Mouse (Mus musculus): ENCODE data around the gene Gm20518. TPM values are rescaled to one million over a fixed set of nuclear protein-coding genes. Genes with fewer than 3 reads are reported as not detected.

The Gm20518 gene
- total and polyA plus RNA-seq, 2 experiments from 2014 or later: 0.07 to 0.76 TPM

GRCm38 (mm10) chr16:17896091-17896490 lies 4.6 kb upstream of the Gm20518 start:
- Histone ChIP-seq H3K4me2 (ENCODE audit: low read depth) (no peak overlapping the region), H3K4me1 (ENCODE audit: insufficient read depth) (peaks cover 4% of the 10 kb centered on the region; the same call in 1 of the 2 replicates), H3K27ac (ENCODE audit: low read depth, low read length) (no peak overlapping the region), H3K9ac (no peak overlapping the region), H3K4me3 (ENCODE audit: low read depth, low read length) (no peak overlapping the region), H3K9me3 (ENCODE audit: low read length) (no peaks in the 10 kb centered on the region), H3K36me3 (ENCODE audit: insufficient read depth) (peaks cover 30% of the 10 kb centered on the region), H3K27me3 (ENCODE audit: insufficient read depth, low read length) (no peaks in the 10 kb centered on the region)
- no peak for TF ChIP-seq CTCF (IDR thresholded peaks at IDR 0.05; ENCODE audit: low read depth)
- no peak for ATAC-seq
- DNase-seq: no peak

- no peak within 1 kb of the TSS for H3K4me2 ChIP-seq (ENCODE audit: low read depth)
- TF ChIP-seq CTCF (IDR thresholded peaks at IDR 0.05; ENCODE audit: low read depth): no peak
- H3K4me3 ChIP-seq (ENCODE audit: low read depth, low read length): no peak within 1 kb of the TSS
- H3K9me3 ChIP-seq (ENCODE audit: low read length): no peaks in the 10 kb centered on the region
- H3K27ac ChIP-seq (ENCODE audit: low read depth, low read length): no peak within 1 kb of the TSS
- H3K9ac ChIP-seq: no peak within 1 kb of the TSS
- DNase-seq (no peak), ATAC-seq (no peak)
- WGBS: 77% methylated on average over 2 of the region's 2 CpGs
- H3K4me1 ChIP-seq (ENCODE audit: insufficient read depth): peaks cover 14% of the 10 kb centered on the region
- H3K36me3 ChIP-seq (ENCODE audit: insufficient read depth): peaks cover 11% of the 10 kb centered on the region; the same call in 1 of the 2 replicates
- H3K27me3 ChIP-seq (ENCODE audit: insufficient read depth, low read length): no peaks in the 10 kb centered on the region
These were observed 2.5 kb upstream of the Gm20518 start, which contains the start of gene Tssk1 for GRCm38 (mm10) chr16:17893923-17894322. Tssk1 (plus strand) TSS chr16:17894223.

GRCm38 (mm10) chr16:17892606-17893005 lies 1.1 kb upstream of the Gm20518 start:
- no peak for TF ChIP-seq CTCF (IDR thresholded peaks at IDR 0.05; ENCODE audit: low read depth)
- no peaks in the 10 kb centered on the region for H3K36me3 ChIP-seq (ENCODE audit: insufficient read depth)
- no peaks in the 10 kb centered on the region for H3K9me3 ChIP-seq (ENCODE audit: low read length)
- no peak for DNase-seq
- no peak overlapping the region for H3K9ac ChIP-seq
- H3K27ac ChIP-seq (ENCODE audit: low read depth, low read length): no peak overlapping the region
- 63% methylated on average over 3 of the region's 3 CpGs for WGBS
- no peaks in the 10 kb centered on the region for H3K27me3 ChIP-seq (ENCODE audit: insufficient read depth, low read length)
- ATAC-seq: no peak
- H3K4me1 ChIP-seq (ENCODE audit: insufficient read depth): peaks cover 14% of the 10 kb centered on the region
- no peak overlapping the region for H3K4me3 ChIP-seq (ENCODE audit: low read depth, low read length)
- no peak overlapping the region for H3K4me2 ChIP-seq (ENCODE audit: low read depth)

GRCm38 (mm10) chr16:17890917-17891566 lies 429 bp downstream of the Gm20518 start:
- no peak for TF ChIP-seq CTCF (IDR thresholded peaks at IDR 0.05; ENCODE audit: low read depth)
- Histone ChIP-seq H3K4me2 (ENCODE audit: low read depth) (peak overlapping the region; percentile 80), H3K9me3 (ENCODE audit: low read length) (no peaks in the 10 kb centered on the region), H3K27me3 (ENCODE audit: insufficient read depth, low read length) (no peaks in the 10 kb centered on the region), H3K9ac (peak overlapping the region; percentile 99), H3K4me1 (ENCODE audit: insufficient read depth) (peaks cover 14% of the 10 kb centered on the region), H3K4me3 (ENCODE audit: low read depth, low read length) (peak overlapping the region; percentile 90), H3K27ac (ENCODE audit: low read depth, low read length) (peak overlapping the region; percentile 98), H3K36me3 (ENCODE audit: insufficient read depth) (no peaks in the 10 kb centered on the region)
- peak; percentile 71 for DNase-seq
- 2% methylated on average over 42 of the region's 44 CpGs for WGBS
- peak; percentile 41 for ATAC-seq

- Histone ChIP-seq H3K36me3 (ENCODE audit: insufficient read depth) (no peaks in the 10 kb centered on the region), H3K9me3 (ENCODE audit: low read length) (no peaks in the 10 kb centered on the region), H3K27ac (ENCODE audit: low read depth, low read length) (peak overlapping the region; percentile 98; the same call in 1 of the 2 replicates), H3K4me2 (ENCODE audit: low read depth) (peak overlapping the region; percentile 80), H3K9ac (peak overlapping the region; percentile 99), H3K27me3 (ENCODE audit: insufficient read depth, low read length) (no peaks in the 10 kb centered on the region), H3K4me3 (ENCODE audit: low read depth, low read length) (peak overlapping the region; percentile 90), H3K4me1 (ENCODE audit: insufficient read depth) (peaks cover 14% of the 10 kb centered on the region)
- 31% methylated on average over 2 of the region's 2 CpGs for WGBS
- TF ChIP-seq CTCF (IDR thresholded peaks at IDR 0.05; ENCODE audit: low read depth): no peak
- ATAC-seq: no peak
- DNase-seq: peak; percentile 10
These were observed 1.1 kb downstream of the Gm20518 start for GRCm38 (mm10) chr16:17890342-17890727.

- H3K27ac ChIP-seq (ENCODE audit: low read depth, low read length): no peak overlapping the region
- WGBS: 82% methylated on average over 6 of the region's 6 CpGs
These were observed 1.7 kb downstream of the Gm20518 start for GRCm38 (mm10) chr16:17889689-17890341.

GRCm38 (mm10) chr16:17884116-17884515 lies 7.4 kb downstream of the Gm20518 start:
- Histone ChIP-seq H3K4me1 (ENCODE audit: insufficient read depth) (0 out of 2 replicates have a peak, but pooled peaks cover 3% of the 10 kb centered on the region), H3K4me2 (ENCODE audit: low read depth) (no peak overlapping the region), H3K9me3 (ENCODE audit: low read length) (no peaks in the 10 kb centered on the region), H3K36me3 (ENCODE audit: insufficient read depth) (no peaks in the 10 kb centered on the region; the same call in 1 of the 2 replicates), H3K4me3 (ENCODE audit: low read depth, low read length) (no peak overlapping the region), H3K27ac (ENCODE audit: low read depth, low read length) (no peak overlapping the region), H3K9ac (no peak overlapping the region), H3K27me3 (ENCODE audit: insufficient read depth, low read length) (no peaks in the 10 kb centered on the region)
- DNase-seq: no peak
- TF ChIP-seq CTCF (IDR thresholded peaks at IDR 0.05; ENCODE audit: low read depth): no peak
- WGBS: 90% methylated on average over 6 of the region's 6 CpGs
- no peak for ATAC-seq

More at GRCm38 (mm10) chr16:17889689-17890341, 1.7 kb downstream of the Gm20518 start:
- Histone ChIP-seq H3K4me3 (ENCODE audit: low read depth, low read length) (peak overlapping the region; percentile 90), H3K4me2 (ENCODE audit: low read depth) (peak overlapping the region; percentile 80), H3K27me3 (ENCODE audit: insufficient read depth, low read length) (no peaks in the 10 kb centered on the region), H3K9me3 (ENCODE audit: low read length) (no peaks in the 10 kb centered on the region), H3K36me3 (ENCODE audit: insufficient read depth) (no peaks in the 10 kb centered on the region), H3K4me1 (ENCODE audit: insufficient read depth) (peaks cover 17% of the 10 kb centered on the region), H3K9ac (peak overlapping the region; percentile 99; the same call in 1 of the 2 replicates)
- TF ChIP-seq CTCF (IDR thresholded peaks at IDR 0.05; ENCODE audit: low read depth): no peak
- DNase-seq (no peak), ATAC-seq (no peak)

All from forebrain, postnatal 0 days (tissue).